Mouse (Mus musculus) forebrain, embryonic 10.5 days (tissue): ENCODE measurements at regions not wholly inside any gene's neighbourhood (a gene's known extent, or its start where the extent isn't known, plus 50 kb on each side); places are given as distances from the start of the nearest gene placed in this dataset.

ENCODE experiments used
- DNase-seq: peaks from one replicate; pipeline ENCODE4 v3.0.0-alpha.2; 2017; ENCODE audit warnings: low spot score; ENCODE audit errors: extremely low spot score
- H3K27ac ChIP-seq: fragments of 300-500 bp; sonication (generic); 2 replicates; pipeline ENCODE4 v1.5.1; 2016; ENCODE audit warnings: mild to moderate bottlenecking
- H3K27me3 ChIP-seq: fragments of 300-500 bp; sonication (generic); 2 replicates; pipeline ENCODE4 v1.6.1; 2016; ENCODE audit warnings: mild to moderate bottlenecking; ENCODE audit not compliant: poor library complexity, severe bottlenecking
- H3K36me3 ChIP-seq: fragments of 300-500 bp; sonication (generic); replicated peaks from 2 replicates; pipeline ENCODE4 v1.6.1; 2016; ENCODE audit warnings: mild to moderate bottlenecking, moderate library complexity
- H3K4me1 ChIP-seq: fragments of 300-500 bp; sonication (generic); 2 replicates; pipeline ENCODE4 v1.6.1; 2016
- H3K4me3 ChIP-seq: fragments of 300-500 bp; sonication (generic); 2 replicates; pipeline ENCODE4 v1.5.1; 2016; ENCODE audit warnings: mild to moderate bottlenecking, moderate library complexity
- H3K9me3 ChIP-seq: fragments of 300-500 bp; sonication (generic); 2 replicates; pipeline ENCODE4 v1.6.1; 2016; ENCODE audit warnings: mild to moderate bottlenecking, moderate library complexity
- WGBS: fragments of 180-500 bp; shearing (Covaris S2); methylation state at CpG from one replicate; pipeline ENCODE4 v1.1.7; 2016; 5-methylcytosine and 5-hydroxymethylcytosine counted together

GRCm38 (mm10) chr4:9144226-9145215 lies 905.7 kb upstream of the Car8 start:
- no peak overlapping the region for H3K4me3 ChIP-seq
- 90% methylated on average over 9 of the region's 9 CpGs for WGBS
- no peak for DNase-seq
- H3K27me3 ChIP-seq: no peaks in the 10 kb centered on the region
- no peaks in the 10 kb centered on the region for H3K36me3 ChIP-seq
- 0 out of 2 replicates have a peak, but pooled peaks cover 4% of the 10 kb centered on the region for H3K9me3 ChIP-seq
- no peak overlapping the region for H3K27ac ChIP-seq
- peaks cover 17% of the 10 kb centered on the region for H3K4me1 ChIP-seq

DNA sequence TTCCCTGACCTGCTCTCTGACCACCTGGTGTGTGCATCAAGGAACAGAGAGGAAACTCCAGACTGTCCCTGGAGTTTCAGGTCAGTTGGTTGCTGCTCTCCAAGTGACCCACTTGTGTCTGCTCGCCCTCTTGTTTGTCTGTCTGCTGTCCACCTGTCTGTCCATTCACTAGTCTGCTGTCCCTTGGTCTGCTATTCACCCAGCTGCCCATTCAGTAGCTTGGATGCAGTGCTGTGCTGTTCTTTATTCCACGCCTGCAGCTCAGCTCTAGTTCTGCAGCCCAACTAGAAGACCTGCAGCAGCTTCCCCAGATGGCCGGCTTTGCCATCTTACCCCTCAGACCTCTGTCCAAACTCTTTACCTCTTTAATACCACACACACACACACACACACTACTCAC lies 904.2 kb upstream of the Car8 start:
- no peak overlapping the region for H3K27ac ChIP-seq
- H3K4me1 ChIP-seq: peaks cover 14% of the 10 kb centered on the region
- WGBS: 84% methylated on average over 3 of the region's 3 CpGs
- H3K9me3 ChIP-seq: 0 out of 2 replicates have a peak, but pooled peaks cover 4% of the 10 kb centered on the region
- DNase-seq: no peak
- no peaks in the 10 kb centered on the region for H3K27me3 ChIP-seq
- H3K36me3 ChIP-seq: no peaks in the 10 kb centered on the region
- H3K4me3 ChIP-seq: no peak overlapping the region

GRCm38 (mm10) chr4:9141946-9142683 lies 903.3 kb upstream of the Car8 start:
- H3K4me1 ChIP-seq: peaks cover 6% of the 10 kb centered on the region
- no peak overlapping the region for H3K4me3 ChIP-seq
- no peaks in the 10 kb centered on the region for H3K27me3 ChIP-seq
- H3K36me3 ChIP-seq: no peaks in the 10 kb centered on the region
- WGBS: 90% methylated on average over 16 of the region's 16 CpGs
- DNase-seq: no peak
- H3K27ac ChIP-seq: no peak overlapping the region
- 0 out of 2 replicates have a peak, but pooled peaks cover 4% of the 10 kb centered on the region for H3K9me3 ChIP-seq

GRCm38 (mm10) chr4:9140691-9141090 lies 901.9 kb upstream of the Car8 start:
- Histone ChIP-seq H3K4me3 (no peak overlapping the region), H3K36me3 (no peaks in the 10 kb centered on the region), H3K4me1 (peaks cover 15% of the 10 kb centered on the region), H3K9me3 (0 out of 2 replicates have a peak, but pooled peaks cover 4% of the 10 kb centered on the region), H3K27ac (no peak overlapping the region), H3K27me3 (no peaks in the 10 kb centered on the region)
- WGBS: 90% methylated on average over 3 of the region's 3 CpGs
- no peak for DNase-seq

DNA sequence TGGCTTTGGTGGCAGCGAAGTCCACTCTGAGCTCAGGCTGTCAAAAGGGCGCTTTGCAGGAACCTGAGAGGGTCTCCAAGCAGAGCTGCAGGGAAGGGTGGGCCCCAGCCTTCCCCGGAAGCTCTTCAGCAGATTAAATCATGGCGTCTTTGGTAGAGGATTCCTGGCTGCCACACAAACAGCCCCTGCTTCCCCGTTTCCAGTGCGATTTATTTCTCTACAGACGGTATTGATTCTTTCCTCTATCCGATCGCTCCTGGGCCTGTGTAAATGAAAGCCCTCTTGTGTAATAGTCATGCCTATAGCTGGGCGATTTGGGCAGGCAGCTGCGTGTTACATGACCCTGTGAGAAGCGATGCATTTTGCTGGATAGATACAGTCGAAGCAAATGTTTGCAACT lies 897.8 kb upstream of the Car8 start:
- Histone ChIP-seq H3K36me3 (no peaks in the 10 kb centered on the region), H3K27me3 (no peaks in the 10 kb centered on the region), H3K9me3 (no peaks in the 10 kb centered on the region), H3K27ac (peak overlapping the region; percentile 80), H3K4me3 (peak overlapping the region; percentile 41; the same call in 1 of the 2 replicates), H3K4me1 (peaks cover 18% of the 10 kb centered on the region)
- no peak for DNase-seq
- WGBS: 67% methylated on average over 13 of the region's 13 CpGs

- no peaks in the 10 kb centered on the region for H3K36me3 ChIP-seq
- peak; percentile 36 for DNase-seq
- peak overlapping the region; percentile 41 for H3K4me3 ChIP-seq
- peaks cover 18% of the 10 kb centered on the region for H3K4me1 ChIP-seq
- peak overlapping the region; percentile 80 for H3K27ac ChIP-seq
- WGBS: 10% methylated on average over 10 of the region's 10 CpGs
- H3K27me3 ChIP-seq: no peaks in the 10 kb centered on the region
- no peaks in the 10 kb centered on the region for H3K9me3 ChIP-seq
Observed at GRCm38 (mm10) chr4:9136188-9136569, 897.3 kb upstream of the Car8 start.

GRCm38 (mm10) chr4:9135481-9136187 lies 896.8 kb upstream of the Car8 start:
- Histone ChIP-seq H3K27ac (peak overlapping the region; percentile 80), H3K4me1 (peaks cover 18% of the 10 kb centered on the region), H3K4me3 (peak overlapping the region; percentile 41), H3K9me3 (no peaks in the 10 kb centered on the region), H3K36me3 (no peaks in the 10 kb centered on the region), H3K27me3 (no peaks in the 10 kb centered on the region)
- DNase-seq: peak; percentile 94
- 14% methylated on average over 21 of the region's 21 CpGs for WGBS

- Histone ChIP-seq H3K36me3 (no peaks in the 10 kb centered on the region), H3K4me1 (peaks cover 18% of the 10 kb centered on the region), H3K27ac (no peak overlapping the region), H3K4me3 (no peak overlapping the region), H3K27me3 (no peaks in the 10 kb centered on the region), H3K9me3 (no peaks in the 10 kb centered on the region)
- DNase-seq: no peak
- 90% methylated on average over 2 of the region's 2 CpGs for WGBS
Observed at GRCm38 (mm10) chr4:9133695-9134094, 894.9 kb upstream of the Car8 start.

DNA sequence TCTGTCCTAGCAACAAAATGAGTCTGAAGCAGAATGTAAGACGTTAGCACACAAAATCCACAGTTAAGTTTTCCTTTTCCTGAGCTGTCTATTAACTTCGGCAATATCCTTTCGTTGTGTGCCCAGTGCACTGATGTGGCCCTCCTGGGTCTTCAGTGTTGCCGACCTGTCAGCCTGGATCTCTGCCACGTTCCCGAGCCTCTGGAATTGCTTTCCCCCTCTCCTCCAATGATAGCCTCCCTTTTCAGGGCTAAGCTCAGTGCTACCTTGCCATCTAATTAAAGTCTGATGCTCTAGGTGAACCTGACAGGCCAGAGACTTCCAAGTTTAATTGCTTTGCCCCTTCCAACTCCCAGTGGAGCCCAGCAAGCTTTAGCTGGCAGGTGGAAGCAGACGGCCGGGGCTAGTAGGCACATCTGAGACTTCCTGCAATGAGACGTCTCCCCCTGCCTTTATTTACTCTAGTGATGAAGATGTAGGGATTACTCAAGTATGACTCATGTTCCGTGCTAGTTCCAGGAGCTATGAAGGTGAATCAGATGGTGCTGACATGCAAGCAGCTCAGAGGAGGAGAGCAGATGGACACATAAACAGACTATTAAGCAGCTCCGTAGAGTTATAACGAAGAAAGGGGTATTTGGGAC lies 894.3 kb upstream of the Car8 start:
- Histone ChIP-seq H3K27ac (no peak overlapping the region), H3K36me3 (no peaks in the 10 kb centered on the region), H3K9me3 (no peaks in the 10 kb centered on the region), H3K27me3 (no peaks in the 10 kb centered on the region), H3K4me1 (peaks cover 18% of the 10 kb centered on the region), H3K4me3 (no peak overlapping the region)
- no peak for DNase-seq
- 85% methylated on average over 12 of the region's 12 CpGs for WGBS

DNA sequence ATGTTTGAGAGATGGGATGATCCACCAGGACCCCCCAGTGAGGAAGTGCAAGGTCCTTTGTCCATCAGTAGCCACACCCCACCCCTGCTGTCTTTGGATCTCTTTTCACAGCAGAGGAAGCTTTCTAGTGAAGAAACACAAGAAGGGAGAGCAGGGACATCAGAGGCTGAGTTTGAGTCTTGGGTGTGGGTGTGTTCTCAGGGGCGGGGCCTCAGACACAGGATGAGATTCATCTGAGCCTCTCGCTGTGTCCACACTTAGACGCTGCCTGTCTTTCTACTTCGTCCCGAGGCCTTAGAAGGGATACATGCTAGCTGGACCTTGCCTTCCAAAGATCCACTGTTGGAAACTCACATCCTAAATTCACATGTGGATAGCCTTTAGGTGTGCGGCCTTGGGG lies 893.5 kb upstream of the Car8 start:
- Histone ChIP-seq H3K27ac (no peak overlapping the region), H3K4me1 (peaks cover 18% of the 10 kb centered on the region)

DNA sequence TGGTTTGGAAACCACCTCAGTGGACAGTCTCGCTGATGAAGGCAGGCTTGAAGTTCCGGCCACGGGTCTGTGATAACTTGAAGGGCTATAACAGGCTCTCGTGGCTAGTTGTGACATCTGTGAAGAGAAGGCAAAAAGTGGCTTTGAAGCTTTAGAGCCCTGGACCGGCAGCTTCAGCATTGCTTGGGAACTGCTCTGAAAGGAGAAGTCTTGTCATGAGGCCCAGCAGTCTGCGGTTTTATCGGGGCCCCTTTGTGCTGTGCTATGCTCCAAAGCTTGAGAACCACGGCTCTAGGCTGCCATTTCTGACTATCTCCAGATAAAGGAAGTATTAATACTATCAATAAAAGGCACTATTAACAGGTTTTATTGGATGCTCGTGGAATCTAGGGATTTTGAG lies 892.8 kb upstream of the Car8 start:
- DNase-seq: no peak
- H3K27ac ChIP-seq: no peak overlapping the region
- no peaks in the 10 kb centered on the region for H3K9me3 ChIP-seq
- WGBS: 88% methylated on average over 9 of the region's 9 CpGs
- no peaks in the 10 kb centered on the region for H3K36me3 ChIP-seq
- no peaks in the 10 kb centered on the region for H3K27me3 ChIP-seq
- H3K4me1 ChIP-seq: peaks cover 11% of the 10 kb centered on the region
- no peak overlapping the region for H3K4me3 ChIP-seq

More for the DNA sequence above, 893.5 kb upstream of the Car8 start:
- 90% methylated on average over 6 of the region's 6 CpGs for whole genome bisulfite sequencing
- Histone ChIP-seq H3K4me3 (no peak overlapping the region), H3K27me3 (no peaks in the 10 kb centered on the region), H3K9me3 (no peaks in the 10 kb centered on the region), H3K36me3 (no peaks in the 10 kb centered on the region)
- DNase-seq: no peak
